ENCODE assay signal across 8 mouse cellular contexts in genomic region chr1:171221281-171222193, GRCm38 (mm10). TPM values are rescaled to one million over a fixed set of nuclear protein-coding genes. Genes with fewer than 3 reads are reported as not detected.
DNase-seq lines count a peak whose midpoint lies in the region; ATAC-seq and TF ChIP-seq lines count a peak whose summit lies in the region.

No protein-coding gene starts in this region.

- peak; percentile 38 for DNase-seq in kidney, adult 9 months
- no peak for DNase-seq in kidney, adult 11 months
- DNase-seq in cerebellum, adult 9-11 months: peak; percentile 78
- peak; percentile 30 for DNase-seq in hindbrain, embryonic 10.5 days (ENCODE audit: low spot score)
- no peak for DNase-seq in liver, embryonic 13.5 days
- no peak for DNase-seq in right cerebral cortex, postnatal 4 days

- peak overlapping the region; percentile 85 for H3K4me2 ChIP-seq in liver, embryonic 13.5 days
- H3K4me2 ChIP-seq in stomach, embryonic 15.5 days: peak overlapping the region; percentile 84

- peak overlapping the region; percentile 65 for H3K9ac ChIP-seq in liver, embryonic 13.5 days
- peak overlapping the region; percentile 20; the same call in 1 of the 2 replicates for H3K9ac ChIP-seq in stomach, embryonic 15.5 days

- peak overlapping the region; percentile 85 for H3K4me3 ChIP-seq in E14TG2a.4 (replicated peaks; ENCODE audit: low read length)
- H3K4me3 ChIP-seq in hindbrain, embryonic 10.5 days: peak overlapping the region; percentile 71
- peak overlapping the region; percentile 68 for H3K4me3 ChIP-seq in liver, embryonic 13.5 days (replicated peaks)
- H3K4me3 ChIP-seq in stomach, embryonic 15.5 days (replicated peaks): peak overlapping the region; percentile 59

- H3K27me3 ChIP-seq in E14TG2a.4 (ENCODE audit: insufficient read depth, low read length): no peaks in the 10 kb centered on the region
- H3K27me3 ChIP-seq in hindbrain, embryonic 10.5 days (ENCODE audit: insufficient read depth, poor library complexity, severe bottlenecking): 0 out of 2 replicates have a peak, but pooled peaks cover 3% of the 10 kb centered on the region
- no peaks in the 10 kb centered on the region for H3K27me3 ChIP-seq in liver, embryonic 13.5 days
- H3K27me3 ChIP-seq in stomach, embryonic 15.5 days (replicated peaks): no peaks in the 10 kb centered on the region

- WGBS in hindbrain, embryonic 10.5 days: 7% methylated on average over 22 of the region's 22 CpGs
- 6% methylated on average over 22 of the region's 22 CpGs for WGBS in liver, embryonic 13.5 days (ENCODE audit: insufficient replicate concordance)
- 4% methylated on average over 22 of the region's 22 CpGs for whole genome bisulfite sequencing in stomach, embryonic 15.5 days

- H3K27ac ChIP-seq in hindbrain, embryonic 10.5 days: peak overlapping the region; percentile 88
- peak overlapping the region; percentile 64 for H3K27ac ChIP-seq in liver, embryonic 13.5 days
- peak overlapping the region; percentile 3; the same call in 1 of the 2 replicates for H3K27ac ChIP-seq in stomach, embryonic 15.5 days

- H3K9me3 ChIP-seq in E14TG2a.4 (ENCODE audit: low read length): no peaks in the 10 kb centered on the region
- H3K9me3 ChIP-seq in hindbrain, embryonic 10.5 days: no peaks in the 10 kb centered on the region
- H3K9me3 ChIP-seq in liver, embryonic 13.5 days (replicated peaks): no peaks in the 10 kb centered on the region
- H3K9me3 ChIP-seq in stomach, embryonic 15.5 days: no peaks in the 10 kb centered on the region

- peaks cover 23% of the 10 kb centered on the region for H3K36me3 ChIP-seq in E14TG2a.4 (ENCODE audit: insufficient read depth, low read length)
- peaks cover 32% of the 10 kb centered on the region for H3K36me3 ChIP-seq in hindbrain, embryonic 10.5 days
- peaks cover 26% of the 10 kb centered on the region for H3K36me3 ChIP-seq in liver, embryonic 13.5 days
- peaks cover 6% of the 10 kb centered on the region; the same call in 1 of the 2 replicates for H3K36me3 ChIP-seq in stomach, embryonic 15.5 days

- ATAC-seq in liver, embryonic 13.5 days (ENCODE audit: low read depth): no peak
- no peak for ATAC-seq in stomach, embryonic 15.5 days (ENCODE audit: insufficient read depth, low FRiP score, low read depth)

- TF ChIP-seq CTCF in E14TG2a.4 (conservative IDR thresholded peaks at IDR 0.05; ENCODE audit: low read length): no peak

- peaks cover 72% of the 10 kb centered on the region for H3K4me1 ChIP-seq in E14TG2a.4 (replicated peaks; ENCODE audit: low read depth, low read length)
- peaks cover 22% of the 10 kb centered on the region for H3K4me1 ChIP-seq in hindbrain, embryonic 10.5 days (replicated peaks)
- peaks cover 26% of the 10 kb centered on the region for H3K4me1 ChIP-seq in liver, embryonic 13.5 days (replicated peaks)
- peaks cover 10% of the 10 kb centered on the region for H3K4me1 ChIP-seq in stomach, embryonic 15.5 days

RNA-seq across cellular contexts. Expression of gene Tomm40l, which starts 0.8 kb away (rescaled TPM):
- 33.1 and 36.2 TPM in 2 replicates for polyA plus RNA-seq in hindbrain, embryonic 10.5 days (2016; fragmentation: Nextera tagmentation; extraction: Ambion mirVana)
- polyA plus RNA-seq in liver, embryonic 13.5 days (2015; fragmentation: Nextera tagmentation; extraction: Ambion mirVana): 19.3 and 21.4 TPM in 2 replicates
- polyA plus RNA-seq in stomach, embryonic 15.5 days (2015; fragmentation: Nextera tagmentation; extraction: Ambion mirVana): 22.4 and 29.0 TPM in 2 replicates

RNA-seq across cellular contexts. Expression of gene Apoa2, which starts 3.3 kb away (rescaled TPM):
- 3.4 and 4.7 TPM in 2 replicates for polyA plus RNA-seq in hindbrain, embryonic 10.5 days (2016; fragmentation: Nextera tagmentation; extraction: Ambion mirVana)
- polyA plus RNA-seq in liver, embryonic 13.5 days (2015; fragmentation: Nextera tagmentation; extraction: Ambion mirVana): 3,578 and 3,897 TPM in 2 replicates
- polyA plus RNA-seq in stomach, embryonic 15.5 days (2015; fragmentation: Nextera tagmentation; extraction: Ambion mirVana): 158 and 523 TPM in 2 replicates

RNA-seq across cellular contexts. Expression of gene Nr1i3, which starts 7.8 kb away (rescaled TPM):
- 0.21 and 0.27 TPM in 2 replicates for polyA plus RNA-seq in hindbrain, embryonic 10.5 days (2016; fragmentation: Nextera tagmentation; extraction: Ambion mirVana)
- polyA plus RNA-seq in liver, embryonic 13.5 days (2015; fragmentation: Nextera tagmentation; extraction: Ambion mirVana): 0.39 and 0.52 TPM in 2 replicates
- polyA plus RNA-seq in stomach, embryonic 15.5 days (2015; fragmentation: Nextera tagmentation; extraction: Ambion mirVana): 1.6 and 2.0 TPM in 2 replicates

RNA-seq across cellular contexts. Expression of gene Fcer1g, which starts 12.6 kb away (rescaled TPM):
- polyA plus RNA-seq in hindbrain, embryonic 10.5 days (2016; fragmentation: Nextera tagmentation; extraction: Ambion mirVana): 16.3 and 22.8 TPM in 2 replicates
- polyA plus RNA-seq in liver, embryonic 13.5 days (2015; fragmentation: Nextera tagmentation; extraction: Ambion mirVana): 68.2 and 69.6 TPM in 2 replicates
- 72.6 and 82.0 TPM in 2 replicates for polyA plus RNA-seq in stomach, embryonic 15.5 days (2015; fragmentation: Nextera tagmentation; extraction: Ambion mirVana)

RNA-seq across cellular contexts. Expression of gene Pcp4l1, which starts 25.5 kb away (rescaled TPM):
- polyA plus RNA-seq in hindbrain, embryonic 10.5 days (2016; fragmentation: Nextera tagmentation; extraction: Ambion mirVana): 19.9 and 32.8 TPM in 2 replicates
- 1.5 and 1.8 TPM in 2 replicates for polyA plus RNA-seq in liver, embryonic 13.5 days (2015; fragmentation: Nextera tagmentation; extraction: Ambion mirVana)
- polyA plus RNA-seq in stomach, embryonic 15.5 days (2015; fragmentation: Nextera tagmentation; extraction: Ambion mirVana): 29.8 and 32.8 TPM in 2 replicates

Comparison
In these comparisons a context has a peak if more than half of its experiments do, and no peak if none do; other contexts are left out.
1. DNase-seq: peak in kidney, adult 9 months (single experiment), cerebellum, adult 9-11 months (single experiment) and hindbrain, embryonic 10.5 days (single experiment); none in kidney, adult 11 months (single experiment), liver, embryonic 13.5 days (single experiment) and right cerebral cortex, postnatal 4 days (single experiment).
2. H3K27ac ChIP-seq: peak in every context shown above with its lines; median percentile 88 in hindbrain, embryonic 10.5 days; 64 in liver, embryonic 13.5 days; 3 in stomach, embryonic 15.5 days.
3. RNA of gene Apoa2, which starts 3.3 kb away (polyA plus RNA-seq): 3,578 to 3,897 TPM in liver, embryonic 13.5 days and 158 to 523 TPM in stomach, embryonic 15.5 days; 3.4 to 4.7 TPM in hindbrain, embryonic 10.5 days; every median in the first group is over 10 times any median in the second.
4. Peak in every context shown above with its lines, with median percentiles within 50 percentile points of each other: H3K4me3 ChIP-seq.